Mouse (Mus musculus): ENCODE results near the gene Elfn2.

GRCm38 (mm10) chr15:78664268-78664667, 54.3 kb downstream of the Elfn2 start:
- TF ChIP-seq CTCF (IDR thresholded peaks at IDR 0.05; ENCODE audit: extremely low read depth, insufficient read length, insufficient replicate concordance, low read depth, low read length): no peak
- TF ChIP-seq POLR2A (IDR thresholded peaks at IDR 0.05; ENCODE audit: low read depth, low read length): no peak
